Mouse (Mus musculus): Measurements from ENCODE around the gene 3110009E18Rik. TPM values are rescaled to one million over a fixed set of nuclear protein-coding genes. Genes with fewer than 3 reads are reported as not detected.

3110009E18Rik gene
- total and polyA plus RNA-seq, 2 experiments from 2014 or later, result 2.2 to 10.7 TPM

- no peak overlapping the region for H3K4me3 ChIP-seq (ENCODE audit: low read length)
- no peak for ATAC-seq
- H3K27ac ChIP-seq, result no peak overlapping the region
These were observed 20.3 kb upstream of the 3110009E18Rik start for GRCm38 (mm10) chr1:120100456-120101226.

GRCm38 (mm10) chr1:120101227-120101609 lies 19.8 kb upstream of the 3110009E18Rik start:
- Histone ChIP-seq H3K36me3 (ENCODE audit: insufficient read depth, low read length) (no peaks in the 10 kb centered on the region), H3K27ac (no peak overlapping the region), H3K9ac (replicated peaks; ENCODE audit: low read length) (no peak overlapping the region), H3K9me3 (ENCODE audit: low read length) (no peaks in the 10 kb centered on the region), H3K4me2 (ENCODE audit: low read depth, low read length) (no peak overlapping the region), H3K27me3 (ENCODE audit: insufficient read depth, low read length) (no peaks in the 10 kb centered on the region), H3K4me3 (ENCODE audit: low read length) (no peak overlapping the region), H3K4me1 (ENCODE audit: insufficient read depth, low read length) (no peaks in the 10 kb centered on the region)
- 84% methylated on average over 3 of the region's 3 CpGs for WGBS
- no peak for DNase-seq (ENCODE audit: low spot score)
- no peak for ATAC-seq
- TF ChIP-seq CTCF (IDR thresholded peaks at IDR 0.05; ENCODE audit: low read depth), result no peak

More at GRCm38 (mm10) chr1:120100456-120101226, 20.3 kb upstream of the 3110009E18Rik start:
- TF ChIP-seq CTCF (IDR thresholded peaks at IDR 0.05; ENCODE audit: low read depth), result no peak
- no peaks in the 10 kb centered on the region for H3K36me3 ChIP-seq (ENCODE audit: insufficient read depth, low read length)
- H3K4me2 ChIP-seq (ENCODE audit: low read depth, low read length), result no peak overlapping the region
- H3K9me3 ChIP-seq (ENCODE audit: low read length), result no peaks in the 10 kb centered on the region
- H3K4me1 ChIP-seq (ENCODE audit: insufficient read depth, low read length), result no peaks in the 10 kb centered on the region
- H3K9ac ChIP-seq (replicated peaks; ENCODE audit: low read length), result no peak overlapping the region
- H3K27me3 ChIP-seq (ENCODE audit: insufficient read depth, low read length), result no peaks in the 10 kb centered on the region
- 81% methylated on average over 8 of the region's 8 CpGs for WGBS
- no peak for DNase-seq (ENCODE audit: low spot score)

- DNase-seq (ENCODE audit: low spot score), result no peak
- no peak overlapping the region for H3K4me2 ChIP-seq (ENCODE audit: low read depth, low read length)
- no peak overlapping the region for H3K27ac ChIP-seq
- no peaks in the 10 kb centered on the region for H3K27me3 ChIP-seq (ENCODE audit: insufficient read depth, low read length)
- H3K36me3 ChIP-seq (ENCODE audit: insufficient read depth, low read length), result no peaks in the 10 kb centered on the region
- 54% methylated on average over 5 of the region's 5 CpGs for WGBS
- H3K9ac ChIP-seq (replicated peaks; ENCODE audit: low read length), result no peak overlapping the region
- no peaks in the 10 kb centered on the region for H3K4me1 ChIP-seq (ENCODE audit: insufficient read depth, low read length)
- TF ChIP-seq CTCF (IDR thresholded peaks at IDR 0.05; ENCODE audit: low read depth), result peak; percentile 28
- no peaks in the 10 kb centered on the region for H3K9me3 ChIP-seq (ENCODE audit: low read length)
- H3K4me3 ChIP-seq (ENCODE audit: low read length), result no peak overlapping the region
- no peak for ATAC-seq
These were observed 15.4 kb upstream of the 3110009E18Rik start for GRCm38 (mm10) chr1:120105556-120105959.

- Histone ChIP-seq H3K27me3 (ENCODE audit: insufficient read depth, low read length) (no peaks in the 10 kb centered on the region), H3K4me1 (ENCODE audit: insufficient read depth, low read length) (no peaks in the 10 kb centered on the region), H3K36me3 (ENCODE audit: insufficient read depth, low read length) (peaks cover 20% of the 10 kb centered on the region), H3K9ac (replicated peaks; ENCODE audit: low read length) (no peak overlapping the region), H3K9me3 (ENCODE audit: low read length) (no peaks in the 10 kb centered on the region), H3K4me2 (ENCODE audit: low read depth, low read length) (no peak overlapping the region), H3K4me3 (ENCODE audit: low read length) (no peak overlapping the region), H3K27ac (no peak overlapping the region)
- ATAC-seq (no peak), DNase-seq (ENCODE audit: low spot score) (no peak)
- 87% methylated on average over 19 of the region's 19 CpGs for WGBS
- no peak for TF ChIP-seq CTCF (IDR thresholded peaks at IDR 0.05; ENCODE audit: low read depth)
These were observed 11.1 kb upstream of the 3110009E18Rik start for GRCm38 (mm10) chr1:120109741-120110432.

- DNase-seq (ENCODE audit: low spot score) (no peak), ATAC-seq (no peak)
- Histone ChIP-seq H3K9me3 (ENCODE audit: low read length) (no peaks in the 10 kb centered on the region), H3K4me2 (ENCODE audit: low read depth, low read length) (no peak overlapping the region), H3K27me3 (ENCODE audit: insufficient read depth, low read length) (no peaks in the 10 kb centered on the region), H3K27ac (peak overlapping the region; percentile 22; the same call in 1 of the 2 replicates), H3K4me1 (ENCODE audit: insufficient read depth, low read length) (no peaks in the 10 kb centered on the region), H3K9ac (replicated peaks; ENCODE audit: low read length) (no peak overlapping the region), H3K4me3 (ENCODE audit: low read length) (no peak overlapping the region), H3K36me3 (ENCODE audit: insufficient read depth, low read length) (peaks cover 25% of the 10 kb centered on the region)
- no peak for TF ChIP-seq CTCF (IDR thresholded peaks at IDR 0.05; ENCODE audit: low read depth)
- 78% methylated on average over 8 of the region's 8 CpGs for WGBS
These were observed 9.2 kb upstream of the 3110009E18Rik start for GRCm38 (mm10) chr1:120111766-120112165.

- no peak overlapping the region for H3K4me2 ChIP-seq (ENCODE audit: low read depth, low read length)
- WGBS, result 86% methylated on average over 12 of the region's 12 CpGs
- H3K4me3 ChIP-seq (ENCODE audit: low read length), result no peak overlapping the region
- H3K9me3 ChIP-seq (ENCODE audit: low read length), result no peaks in the 10 kb centered on the region
- no peak for DNase-seq (ENCODE audit: low spot score)
- no peaks in the 10 kb centered on the region for H3K27me3 ChIP-seq (ENCODE audit: insufficient read depth, low read length)
- no peak for TF ChIP-seq CTCF (IDR thresholded peaks at IDR 0.05; ENCODE audit: low read depth)
- H3K4me1 ChIP-seq (ENCODE audit: insufficient read depth, low read length), result no peaks in the 10 kb centered on the region
- ATAC-seq, result no peak
- H3K36me3 ChIP-seq (ENCODE audit: insufficient read depth, low read length), result peaks cover 25% of the 10 kb centered on the region
- H3K9ac ChIP-seq (replicated peaks; ENCODE audit: low read length), result no peak overlapping the region
- peak overlapping the region; percentile 22; the same call in 1 of the 2 replicates for H3K27ac ChIP-seq
These were observed 8.5 kb upstream of the 3110009E18Rik start for GRCm38 (mm10) chr1:120112251-120113187.
